Comparison of ENCODE assay signal across 9 mouse cellular contexts in the genomic region with DNA sequence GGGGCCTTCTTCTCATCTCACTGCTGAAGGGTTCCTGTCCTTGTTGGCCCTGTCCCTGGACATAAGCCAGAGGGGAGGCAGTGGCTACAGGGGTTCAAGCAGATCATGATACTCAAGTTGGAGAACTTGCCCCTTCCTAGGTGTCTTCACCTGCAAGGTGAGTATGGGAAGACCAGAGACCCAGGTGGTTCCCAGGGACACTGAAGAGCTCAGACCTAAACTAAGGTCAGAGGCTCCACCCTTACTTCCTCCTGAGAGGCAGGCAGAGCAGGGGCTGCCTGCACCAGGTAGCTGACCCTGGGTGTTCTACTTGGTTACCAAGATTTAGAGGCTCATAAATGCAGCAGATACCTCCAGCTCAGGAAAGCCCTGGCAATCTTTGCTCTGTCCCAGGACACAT. TPM values are rescaled to one million over a fixed set of nuclear protein-coding genes. Genes with fewer than 3 reads are reported as not detected.
DNase-seq lines count a peak whose midpoint lies in the region; ATAC-seq and TF ChIP-seq lines count a peak whose summit lies in the region.
"Had no signal": no experiment of that assay in that cellular context is flagged by ENCODE, and none has a peak within 500 bp of the region (broad histone marks: within the 10 kb centered on the region; RNA-seq: fewer than 3 reads in every experiment).

No protein-coding gene starts in this region.

- H3K9ac ChIP-seq in hindbrain, embryonic 16.5 days (ENCODE audit: low read depth, low read length), result no peak overlapping the region
- H3K9ac ChIP-seq in intestine, postnatal 0 days (ENCODE audit: low read depth, low read length), result 0 out of 2 replicates have a peak overlapping the region, but pooled peaks have one; percentile 31

- H3K9me3 ChIP-seq in hindbrain, embryonic 10.5 days, result no peaks in the 10 kb centered on the region
- no peaks in the 10 kb centered on the region for H3K9me3 ChIP-seq in hindbrain, embryonic 16.5 days (ENCODE audit: control insufficient read depth, low read length)
- H3K9me3 ChIP-seq in intestine, postnatal 0 days (ENCODE audit: control insufficient read depth), result no peaks in the 10 kb centered on the region

- TF ChIP-seq CTCF in testis, adult 2 months (IDR thresholded peaks at IDR 0.05; ENCODE audit: control insufficient read depth, insufficient read depth, insufficient replicate concordance, low read depth, low read length), result no peak
- no peak for TF ChIP-seq CTCF in intestine, postnatal 0 days (IDR thresholded peaks at IDR 0.05; ENCODE audit: low read depth)

- H3K4me2 ChIP-seq in hindbrain, embryonic 16.5 days (ENCODE audit: low read length), result no peak overlapping the region
- peak overlapping the region; percentile 37 for H3K4me2 ChIP-seq in intestine, postnatal 0 days (replicated peaks; ENCODE audit: low read depth)

- TF ChIP-seq POLR2A in testis, adult 2 months (IDR thresholded peaks at IDR 0.05; ENCODE audit: control insufficient read depth, low read depth, low read length), result peak; percentile 4; the same call in 1 of the 2 replicates

- H3K4me3 ChIP-seq in hindbrain, embryonic 10.5 days, result 0 out of 2 replicates have a peak overlapping the region, but pooled peaks have one; percentile 16
- H3K4me3 ChIP-seq in hindbrain, embryonic 16.5 days (ENCODE audit: low read length), result no peak overlapping the region
- no peak overlapping the region for H3K4me3 ChIP-seq in testis, adult 2 months (ENCODE audit: control insufficient read depth, low read depth, low read length)
- H3K4me3 ChIP-seq in intestine, postnatal 0 days (ENCODE audit: low read depth, low read length), result no peak overlapping the region

- H3K27me3 ChIP-seq in hindbrain, embryonic 10.5 days (ENCODE audit: insufficient read depth, poor library complexity, severe bottlenecking), result no peaks in the 10 kb centered on the region
- H3K27me3 ChIP-seq in hindbrain, embryonic 16.5 days (replicated peaks; ENCODE audit: control insufficient read depth, insufficient read depth, low read length), result no peaks in the 10 kb centered on the region
- no peaks in the 10 kb centered on the region for H3K27me3 ChIP-seq in testis, adult 2 months (ENCODE audit: control insufficient read depth, insufficient read depth, low read length)
- H3K27me3 ChIP-seq in intestine, postnatal 0 days (replicated peaks; ENCODE audit: control insufficient read depth, insufficient read depth, low read length), result no peaks in the 10 kb centered on the region

- DNase-seq in hindbrain, embryonic 10.5 days (ENCODE audit: low spot score), result no peak
- no peak for DNase-seq in testis, postnatal 10 days (ENCODE audit: low spot score)
- DNase-seq in adrenal gland, postnatal 14 days, result no peak

- ATAC-seq in hindbrain, embryonic 16.5 days, result no peak
- no peak for ATAC-seq in intestine, postnatal 0 days
- no peak for ATAC-seq in activated CD4-positive, CD25-positive, alpha-beta regulatory T cell, adult 4 months
- ATAC-seq: forebrain, embryonic 14.5 days had no signal

- H3K27ac ChIP-seq in hindbrain, embryonic 10.5 days, result peak overlapping the region; percentile 18; the same call in 1 of the 2 replicates
- no peak overlapping the region for H3K27ac ChIP-seq in hindbrain, embryonic 16.5 days (ENCODE audit: low read depth, low read length)
- H3K27ac ChIP-seq in testis, adult 2 months (ENCODE audit: control insufficient read depth, insufficient read depth, low read depth, low read length), result no peak overlapping the region
- H3K27ac ChIP-seq in intestine, postnatal 0 days (ENCODE audit: low read depth, low read length), result no peak overlapping the region

- peaks cover 80% of the 10 kb centered on the region for H3K36me3 ChIP-seq in hindbrain, embryonic 10.5 days
- H3K36me3 ChIP-seq in hindbrain, embryonic 16.5 days (ENCODE audit: control insufficient read depth, insufficient read depth, low read length), result peaks cover 54% of the 10 kb centered on the region
- H3K36me3 ChIP-seq in testis, adult 2 months (ENCODE audit: control insufficient read depth, insufficient read depth, low read length), result no peaks in the 10 kb centered on the region; the same call in none of the 2 replicates
- H3K36me3 ChIP-seq in intestine, postnatal 0 days (ENCODE audit: control insufficient read depth, insufficient read depth), result peaks cover 63% of the 10 kb centered on the region

- H3K4me1 ChIP-seq in hindbrain, embryonic 10.5 days (replicated peaks), result peaks cover 56% of the 10 kb centered on the region
- peaks cover 23% of the 10 kb centered on the region for H3K4me1 ChIP-seq in hindbrain, embryonic 16.5 days (ENCODE audit: control insufficient read depth, insufficient read depth, low read depth, low read length)
- H3K4me1 ChIP-seq in testis, adult 2 months (ENCODE audit: control insufficient read depth, insufficient read depth, low read length), result peaks cover 11% of the 10 kb centered on the region
- peaks cover 5% of the 10 kb centered on the region; the same call in 1 of the 2 replicates for H3K4me1 ChIP-seq in intestine, postnatal 0 days (replicated peaks; ENCODE audit: control insufficient read depth, insufficient read depth, low read length)

RNA-seq across cellular contexts. Expression of a gene that starts 2.3 kb away (rescaled TPM):
- 1,526 and 1,700 TPM in 2 replicates for polyA plus RNA-seq in hindbrain, embryonic 10.5 days (2016; fragmentation: Nextera tagmentation; extraction: Ambion mirVana)
- polyA plus RNA-seq in hindbrain, embryonic 16.5 days (2015; fragmentation: Nextera tagmentation; extraction: Ambion mirVana), result 698 and 709 TPM in 2 replicates
- 169 and 192 TPM in 2 replicates for polyA plus RNA-seq in testis, adult 2 months (2012; rRNA removed)
- polyA plus RNA-seq in intestine, postnatal 0 days (2015; fragmentation: Nextera tagmentation; extraction: Ambion mirVana), result 1,691 and 1,755 TPM in 2 replicates
- 1,000 to 10,000 TPM; 4,562 to 5,652 TPM for polyA plus RNA-seq in activated CD4-positive, CD25-positive, alpha-beta regulatory T cell, adult 4 months (2017; shearing (Covaris generic))
- total RNA-seq in adrenal gland, postnatal 14 days (2021), result 1,189 and 1,386 TPM in 2 replicates

RNA-seq across cellular contexts. Expression of a gene that starts 6.6 kb away (rescaled TPM):
- polyA plus RNA-seq in hindbrain, embryonic 10.5 days (2016; fragmentation: Nextera tagmentation; extraction: Ambion mirVana), result 1,174 and 1,234 TPM in 2 replicates
- polyA plus RNA-seq in hindbrain, embryonic 16.5 days (2015; fragmentation: Nextera tagmentation; extraction: Ambion mirVana), result 587 and 622 TPM in 2 replicates
- polyA plus RNA-seq in testis, adult 2 months (2012; rRNA removed), result 859 and 869 TPM in 2 replicates
- 1,616 and 1,752 TPM in 2 replicates for polyA plus RNA-seq in intestine, postnatal 0 days (2015; fragmentation: Nextera tagmentation; extraction: Ambion mirVana)
- 1,000 to 10,000 TPM; 7,090 to 8,122 TPM for polyA plus RNA-seq in activated CD4-positive, CD25-positive, alpha-beta regulatory T cell, adult 4 months (2017; shearing (Covaris generic))
- 1,693 and 2,079 TPM in 2 replicates for total RNA-seq in adrenal gland, postnatal 14 days (2021)

RNA-seq across cellular contexts. Expression of a gene that starts 14.1 kb away (rescaled TPM):
- 0.13 and 0.15 TPM in 2 replicates for polyA plus RNA-seq in hindbrain, embryonic 10.5 days (2016; fragmentation: Nextera tagmentation; extraction: Ambion mirVana)
- polyA plus RNA-seq in hindbrain, embryonic 16.5 days (2015; fragmentation: Nextera tagmentation; extraction: Ambion mirVana), result 0.16 and 0.37 TPM in 2 replicates
- polyA plus RNA-seq in testis, adult 2 months (2012; rRNA removed), result 0.06 and 0.41 TPM in 2 replicates
- 0.70 and 0.82 TPM in 2 replicates for polyA plus RNA-seq in intestine, postnatal 0 days (2015; fragmentation: Nextera tagmentation; extraction: Ambion mirVana)
- polyA plus RNA-seq in activated CD4-positive, CD25-positive, alpha-beta regulatory T cell, adult 4 months (2017; shearing (Covaris generic)), result not detected
- not detected in 2 replicates for total RNA-seq in adrenal gland, postnatal 14 days (2021)
- total RNA-seq: left cerebral cortex, adult 8-10 months had no signal

RNA-seq across cellular contexts. Expression of a gene that starts 14.3 kb away (rescaled TPM):
- polyA plus RNA-seq in hindbrain, embryonic 10.5 days (2016; fragmentation: Nextera tagmentation; extraction: Ambion mirVana), result 0.85 and 2.0 TPM in 2 replicates
- 2.0 and 2.8 TPM in 2 replicates for polyA plus RNA-seq in hindbrain, embryonic 16.5 days (2015; fragmentation: Nextera tagmentation; extraction: Ambion mirVana)
- 3.8 and 3.9 TPM in 2 replicates for polyA plus RNA-seq in testis, adult 2 months (2012; rRNA removed)
- polyA plus RNA-seq in intestine, postnatal 0 days (2015; fragmentation: Nextera tagmentation; extraction: Ambion mirVana), result 2.1 and 2.7 TPM in 2 replicates
- 100 to 1,000 TPM; 118 to 125 TPM for polyA plus RNA-seq in activated CD4-positive, CD25-positive, alpha-beta regulatory T cell, adult 4 months (2017; shearing (Covaris generic))
- total RNA-seq in adrenal gland, postnatal 14 days (2021), result 13.3 and 25.0 TPM in 2 replicates

RNA-seq across cellular contexts. Expression of a gene that starts 18.3 kb away (rescaled TPM):
- polyA plus RNA-seq in hindbrain, embryonic 10.5 days (2016; fragmentation: Nextera tagmentation; extraction: Ambion mirVana), result 9.9 and 13.1 TPM in 2 replicates
- polyA plus RNA-seq in hindbrain, embryonic 16.5 days (2015; fragmentation: Nextera tagmentation; extraction: Ambion mirVana), result 34.1 and 40.2 TPM in 2 replicates
- polyA plus RNA-seq in testis, adult 2 months (2012; rRNA removed), result 5.4 and 5.8 TPM in 2 replicates
- polyA plus RNA-seq in intestine, postnatal 0 days (2015; fragmentation: Nextera tagmentation; extraction: Ambion mirVana), result 2,929 and 3,267 TPM in 2 replicates
- polyA plus RNA-seq in activated CD4-positive, CD25-positive, alpha-beta regulatory T cell, adult 4 months (2017; shearing (Covaris generic)), result 1 to 10 TPM in 1 of 2 experiments, under 1 TPM in 1; 0.78 to 1.1 TPM
- total RNA-seq in adrenal gland, postnatal 14 days (2021), result 138 and 152 TPM in 2 replicates
